Mouse (Mus musculus) intestine, postnatal 0 days (tissue): ENCODE data around the gene Ms4a7. TPM values are rescaled to one million over a fixed set of nuclear protein-coding genes. Genes with fewer than 3 reads are reported as not detected.
"Not testable (repeated sequence)": the region's sequence is repeated elsewhere in the genome, so short reads cannot be mapped to it uniquely, and the experiment has no call there.

Experiments
- ATAC-seq: fragments of 200-750 bp; cut with Nextera tagmentation; 2 replicates; pipeline ENCODE4 v1.8.0; 2017; ENCODE audit warnings: mild to moderate bottlenecking, moderate TSS enrichment, moderate library complexity
- H3K27ac ChIP-seq: fragments of 300-500 bp; sonication (generic); 2 replicates; pipeline ENCODE4 v1.5.1; 2014; ENCODE audit warnings: mild to moderate bottlenecking, low read depth, low read length, moderate library complexity
- H3K27me3 ChIP-seq: fragments of 300-500 bp; sonication (generic); replicated peaks from 2 replicates; pipeline ENCODE4 v1.6.1; 2014; ENCODE audit warnings: low read length, mixed read lengths; ENCODE audit not compliant: control insufficient read depth, insufficient read depth
- H3K36me3 ChIP-seq: fragments of 300-500 bp; sonication (generic); 2 replicates; pipeline ENCODE4 v1.6.1; 2014; ENCODE audit warnings: mild to moderate bottlenecking, moderate library complexity; ENCODE audit not compliant: control insufficient read depth, insufficient read depth
- H3K4me1 ChIP-seq: fragments of 300-500 bp; sonication (generic); replicated peaks from 2 replicates; pipeline ENCODE4 v1.6.1; 2014; ENCODE audit warnings: antibody characterized with exemption, low read length, mixed read lengths; ENCODE audit not compliant: control insufficient read depth, insufficient read depth
- H3K4me2 ChIP-seq: fragments of 300-500 bp; sonication (generic); replicated peaks from 2 replicates; pipeline ENCODE4 v1.6.1; 2014; ENCODE audit warnings: low read depth, mild to moderate bottlenecking, moderate library complexity
- H3K4me3 ChIP-seq: fragments of 300-500 bp; sonication (generic); 2 replicates; pipeline ENCODE4 v1.5.1; 2014; ENCODE audit warnings: low read depth, low read length
- H3K9ac ChIP-seq: fragments of 300-500 bp; sonication (generic); 2 replicates; pipeline ENCODE4 v1.6.1; 2014; ENCODE audit warnings: mild to moderate bottlenecking, low read depth, low read length
- H3K9me3 ChIP-seq: fragments of 300-500 bp; sonication (generic); 2 replicates; pipeline ENCODE4 v1.6.1; 2016; ENCODE audit warnings: mixed run types; ENCODE audit not compliant: control insufficient read depth
- CTCF ChIP-seq: sonication (generic); IDR thresholded peaks from 2 replicates; pipeline ENCODE4 v1.5.1; 2016; ENCODE audit warnings: low read depth, mild to moderate bottlenecking, control low read depth, antibody characterized with exemption, moderate library complexity
- WGBS: fragments of 180-500 bp; shearing (Covaris S2); extraction: QIAGEN DNeasy Blood & Tissue Kit; methylation state at CpG from one replicate; pipeline ENCODE4 v1.1.7; 2014; 5-methylcytosine and 5-hydroxymethylcytosine counted together
- polyA plus RNA-seq: library from polyadenylated mRNA; unstranded; fragments of >200 nt; fragmentation: Nextera tagmentation; extraction: Ambion mirVana; gene quantifications from 2 replicates; pipeline ENCODE4 v1.2.1, GENCODE M21; 2015

The Ms4a7 gene
- polyA plus RNA-seq, 1 experiment from 2014 or later, result 10.1 TPM

DNA sequence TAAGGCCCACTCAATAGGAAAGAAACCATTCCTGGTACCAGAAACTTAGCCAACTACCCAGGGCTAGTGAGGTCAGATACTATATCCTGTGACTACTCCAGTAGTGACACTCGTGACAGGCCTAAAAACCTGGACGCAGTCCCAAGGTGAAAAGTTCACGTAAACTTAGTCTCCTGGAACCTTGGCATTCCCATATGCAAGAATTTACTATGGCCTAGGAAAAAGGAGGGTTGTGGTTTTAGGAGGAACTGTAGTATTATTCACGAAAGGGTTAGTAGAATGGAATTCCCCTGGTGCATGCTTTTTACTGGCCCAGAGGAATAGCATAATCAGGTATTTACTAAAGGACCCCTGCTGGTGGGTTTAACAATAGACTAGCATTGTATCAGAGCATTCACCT, 19.2 kb downstream of the Ms4a7 start:
- no peak for TF ChIP-seq CTCF
- Histone ChIP-seq H3K36me3 (no peaks in the 10 kb centered on the region), H3K4me2 (no peak overlapping the region), H3K27ac (no peak overlapping the region), H3K9me3 (0 out of 2 replicates have a peak, but pooled peaks cover 3% of the 10 kb centered on the region), H3K9ac (no peak overlapping the region), H3K27me3 (no peaks in the 10 kb centered on the region), H3K4me3 (no peak overlapping the region), H3K4me1 (no peaks in the 10 kb centered on the region)
- WGBS, result 90% methylated on average over 4 of the region's 4 CpGs
- ATAC-seq, result no peak

DNA sequence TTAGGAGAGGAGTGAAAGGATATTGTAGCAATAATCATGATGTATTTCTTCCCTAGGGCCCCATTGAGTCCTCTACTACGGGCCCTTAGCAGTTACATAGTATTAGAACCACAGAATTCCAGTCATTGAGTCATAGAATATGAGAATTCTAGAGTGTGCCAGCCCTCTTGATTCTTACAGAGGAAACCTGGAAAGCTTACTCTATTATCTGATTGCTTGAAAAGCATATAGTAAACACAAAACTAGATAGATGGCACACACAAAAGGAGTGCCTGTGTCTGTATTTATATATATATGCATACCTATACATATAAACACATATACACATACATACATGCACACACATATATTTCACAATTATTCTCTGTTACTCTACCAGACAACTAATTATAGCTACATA, 21.6 kb downstream of the Ms4a7 start, which contains the start of gene Ms4a14:
Gene Ms4a14, minus strand, starts transcription at position 101 of the 400 bp plus-strand sequence.
- Histone ChIP-seq H3K27me3 (no peaks in the 10 kb centered on the region), H3K4me3 (no peak within 1 kb of the TSS)
- no peak for TF ChIP-seq CTCF

DNA sequence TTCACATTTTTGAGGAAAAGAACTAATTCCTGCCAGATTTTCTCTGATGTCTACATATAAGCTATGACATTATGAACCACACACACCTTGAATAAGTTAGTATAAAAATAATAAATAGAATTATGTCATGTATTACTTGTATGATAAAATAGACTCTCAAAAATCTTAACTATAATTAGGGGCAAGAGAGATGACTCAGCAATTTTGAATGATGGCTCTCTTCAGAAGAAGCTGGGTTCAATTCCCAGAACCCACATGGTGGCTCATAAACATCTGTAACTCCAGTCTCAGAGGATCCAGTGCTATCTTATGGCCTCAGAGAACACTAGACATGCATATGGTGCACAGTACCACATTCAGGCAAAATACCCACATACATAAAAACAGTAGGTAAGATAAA, 27.1 kb downstream of the Ms4a7 start:
- TF ChIP-seq CTCF, result no peak
- Histone ChIP-seq H3K9ac (no peak overlapping the region), H3K27ac (no peak overlapping the region), H3K4me2 (no peak overlapping the region), H3K4me3 (no peak overlapping the region), H3K4me1 (no peaks in the 10 kb centered on the region), H3K9me3 (no peaks in the 10 kb centered on the region), H3K36me3 (no peaks in the 10 kb centered on the region), H3K27me3 (no peaks in the 10 kb centered on the region)
- ATAC-seq, result no peak

More for the DNA sequence above, 21.6 kb downstream of the Ms4a7 start, which contains the start of gene Ms4a14:
- Histone ChIP-seq H3K36me3 (no peaks in the 10 kb centered on the region), H3K9ac (no peak within 1 kb of the TSS), H3K4me2 (no peak within 1 kb of the TSS), H3K27ac (no peak within 1 kb of the TSS), H3K9me3 (0 out of 2 replicates have a peak, but pooled peaks cover 3% of the 10 kb centered on the region), H3K4me1 (no peaks in the 10 kb centered on the region)
- no peak for ATAC-seq
- 85% methylated on average over 1 of the region's 1 CpGs for WGBS

DNA sequence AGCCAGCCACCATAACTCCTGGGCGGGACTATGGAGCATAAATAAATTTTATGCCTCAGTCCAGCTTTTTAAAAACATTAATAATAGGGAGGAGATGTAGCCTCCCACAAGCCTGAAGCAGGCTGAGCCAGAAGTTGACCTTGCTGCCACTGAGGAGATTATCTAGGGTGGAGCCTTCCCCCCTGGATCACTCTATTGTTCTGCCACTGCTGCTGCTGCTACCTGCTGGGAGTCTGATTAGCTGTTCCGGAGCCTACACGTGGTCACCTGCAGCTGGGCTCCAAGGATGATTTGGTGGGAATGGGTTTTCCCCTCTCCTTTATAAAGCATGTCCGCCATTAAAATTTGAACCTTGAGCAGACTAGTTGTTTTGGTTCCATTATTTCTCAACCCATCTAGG, 36.4 kb downstream of the Ms4a7 start:
- H3K4me3 ChIP-seq, H3K27me3 ChIP-seq, H3K9ac ChIP-seq, H3K4me2 ChIP-seq, H3K9me3 ChIP-seq, H3K36me3 ChIP-seq, H3K27ac ChIP-seq, ATAC-seq, H3K4me1 ChIP-seq: not testable (repeated sequence)
- 60% methylated on average over 4 of the region's 4 CpGs for WGBS

DNA sequence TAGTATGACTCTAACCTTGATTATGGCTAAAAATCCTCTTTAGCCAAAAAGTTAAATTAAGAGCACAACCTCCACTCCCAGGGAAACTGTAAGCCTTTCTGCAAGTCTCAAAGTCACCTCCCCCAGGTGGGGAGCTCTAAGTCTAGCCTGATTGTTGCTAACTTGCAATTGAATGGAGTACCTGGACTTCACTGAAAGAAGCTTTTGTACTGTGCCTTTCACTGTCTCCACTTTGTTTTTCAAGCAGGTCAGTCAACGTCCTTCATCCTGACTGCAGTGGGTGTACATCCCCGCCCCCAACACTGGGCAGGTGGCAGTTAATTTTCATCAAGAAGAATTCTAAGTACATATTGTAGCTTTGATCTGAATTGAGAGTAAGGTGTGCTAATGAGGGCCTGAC, 37.0 kb downstream of the Ms4a7 start:
- no peak for TF ChIP-seq CTCF
- Histone ChIP-seq H3K9me3 (no peaks in the 10 kb centered on the region), H3K9ac (no peak overlapping the region), H3K4me1 (no peaks in the 10 kb centered on the region), H3K36me3 (no peaks in the 10 kb centered on the region), H3K4me3 (no peak overlapping the region), H3K4me2 (no peak overlapping the region), H3K27me3 (no peaks in the 10 kb centered on the region), H3K27ac (no peak overlapping the region)
- WGBS, result 67% methylated on average over 2 of the region's 2 CpGs
- no peak for ATAC-seq

DNA sequence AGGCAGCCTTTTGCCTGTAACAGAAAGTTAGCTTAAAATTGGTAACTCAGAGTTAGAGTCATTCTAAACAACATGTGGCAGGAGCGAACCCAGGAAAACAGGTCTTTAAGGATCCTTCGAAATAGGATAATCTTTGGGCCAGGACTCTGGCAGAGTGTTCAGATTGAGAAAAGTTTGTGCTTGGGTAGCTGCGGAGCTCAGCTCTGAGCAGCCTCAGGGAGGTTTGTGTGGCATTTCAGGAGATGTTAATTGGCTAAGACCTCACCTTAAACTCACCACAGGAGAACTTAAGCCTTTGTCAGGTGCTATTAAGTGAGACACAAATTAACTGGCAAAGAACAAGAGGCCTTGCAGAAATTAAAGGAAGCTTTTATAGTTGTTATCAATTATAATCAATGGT, 42.3 kb downstream of the Ms4a7 start:
- peak overlapping the region; percentile 72 for H3K4me2 ChIP-seq
- H3K4me3 ChIP-seq, H3K36me3 ChIP-seq, ATAC-seq, H3K27me3 ChIP-seq, H3K9me3 ChIP-seq, H3K4me1 ChIP-seq, H3K9ac ChIP-seq, H3K27ac ChIP-seq: not testable (repeated sequence)
- 19% methylated on average over 3 of the region's 3 CpGs for WGBS

DNA sequence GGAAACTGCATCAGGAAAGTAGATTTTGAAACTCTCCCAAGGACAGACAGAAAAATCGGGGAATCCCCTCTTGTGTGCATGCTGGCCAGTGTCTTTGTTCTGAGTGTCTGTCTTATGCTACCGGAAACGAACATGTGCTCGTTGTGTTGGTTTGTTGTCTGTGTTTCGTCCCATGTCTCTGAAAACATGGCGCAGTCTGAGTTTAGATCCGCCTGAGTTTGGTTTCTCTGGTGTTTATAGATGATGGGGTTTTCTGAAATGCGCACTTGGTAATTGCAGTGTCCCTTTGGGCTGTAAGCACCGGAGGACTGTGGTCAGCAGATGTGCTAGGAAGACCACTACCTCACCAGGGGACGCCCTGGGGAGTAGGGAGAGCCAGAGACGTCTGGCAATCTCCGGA, 43.0 kb downstream of the Ms4a7 start:
- 7% methylated on average over 12 of the region's 12 CpGs for WGBS
- Histone ChIP-seq H3K4me2 (peak overlapping the region; percentile 72), H3K9me3 (no peaks in the 10 kb centered on the region), H3K36me3 (no peaks in the 10 kb centered on the region), H3K4me1 (no peaks in the 10 kb centered on the region), H3K27me3 (no peaks in the 10 kb centered on the region), H3K4me3 (peak overlapping the region; percentile 36), H3K9ac (peak overlapping the region; percentile 45), H3K27ac (peak overlapping the region; percentile 60)
- ATAC-seq, result no peak
- TF ChIP-seq CTCF, result no peak
